Mouse (Mus musculus): Measurements from ENCODE around the gene 6820408C15Rik. TPM values are rescaled to one million over a fixed set of nuclear protein-coding genes. Genes with fewer than 3 reads are reported as not detected.

6820408C15Rik gene
- total and polyA plus RNA-seq, 2 experiments from 2014 or later: 2.3 to 6.4 TPM

GRCm38 (mm10) chr2:152490038-152490437 is 74.7 kb downstream of the 6820408C15Rik start, which contains the start of gene Defb22:
Gene Defb22 (minus strand): TSS chr2:152490138.
- no peak within 1 kb of the TSS for H3K4me3 ChIP-seq (ENCODE audit: low read depth, low read length)
- H3K27me3 ChIP-seq (ENCODE audit: insufficient read depth, low read length): no peaks in the 10 kb centered on the region
- TF ChIP-seq CTCF (IDR thresholded peaks at IDR 0.05; ENCODE audit: low read depth): no peak
- DNase-seq (no peak), ATAC-seq (no peak)
- H3K36me3 ChIP-seq (ENCODE audit: insufficient read depth): no peaks in the 10 kb centered on the region
- no peaks in the 10 kb centered on the region for H3K4me1 ChIP-seq (ENCODE audit: insufficient read depth)
- H3K9me3 ChIP-seq (ENCODE audit: low read length): no peaks in the 10 kb centered on the region
- H3K9ac ChIP-seq: no peak within 1 kb of the TSS
- no peak within 1 kb of the TSS for H3K27ac ChIP-seq (ENCODE audit: low read depth, low read length)
- no peak within 1 kb of the TSS for H3K4me2 ChIP-seq (ENCODE audit: low read depth)

- no peak for TF ChIP-seq CTCF (IDR thresholded peaks at IDR 0.05; ENCODE audit: low read depth)
- H3K9me3 ChIP-seq (ENCODE audit: low read length): no peaks in the 10 kb centered on the region
- H3K9ac ChIP-seq: no peak overlapping the region
- H3K27ac ChIP-seq (ENCODE audit: low read depth, low read length): no peak overlapping the region
- H3K27me3 ChIP-seq (ENCODE audit: insufficient read depth, low read length): no peaks in the 10 kb centered on the region
- no peaks in the 10 kb centered on the region for H3K4me1 ChIP-seq (ENCODE audit: insufficient read depth)
- DNase-seq (no peak), ATAC-seq (no peak)
- WGBS: 81% methylated on average over 6 of the region's 6 CpGs
- H3K36me3 ChIP-seq (ENCODE audit: insufficient read depth): no peaks in the 10 kb centered on the region
- H3K4me3 ChIP-seq (ENCODE audit: low read depth, low read length): no peak overlapping the region
- H3K4me2 ChIP-seq (ENCODE audit: low read depth): no peak overlapping the region
Observed at GRCm38 (mm10) chr2:152493151-152493550, 77.8 kb downstream of the 6820408C15Rik start.

Other genes with a start within 250 kb of the 6820408C15Rik start
- 193 and 219 TPM in 2 replicates for gene Csnk2a1, start 188.7 kb upstream of the 6820408C15Rik start, total RNA-seq (2014; rRNA removed)
- 98.1 and 112 TPM in 2 replicates for gene Csnk2a1, start 188.7 kb upstream of the 6820408C15Rik start, polyA plus RNA-seq (2015; fragmentation: Nextera tagmentation; extraction: Ambion mirVana)
- 40.2 and 51.8 TPM in 2 replicates for gene Tbc1d20, start 121.8 kb upstream of the 6820408C15Rik start, total RNA-seq (2014; rRNA removed)
- 24.4 and 27.2 TPM in 2 replicates for gene Tbc1d20, start 121.8 kb upstream of the 6820408C15Rik start, polyA plus RNA-seq (2015; fragmentation: Nextera tagmentation; extraction: Ambion mirVana)
- 105 and 108 TPM in 2 replicates for gene Rbck1, start 82.9 kb upstream of the 6820408C15Rik start, total RNA-seq (2014; rRNA removed)
- gene Rbck1, start 82.9 kb upstream of the 6820408C15Rik start, polyA plus RNA-seq (2015; fragmentation: Nextera tagmentation; extraction: Ambion mirVana): 88.9 and 90.7 TPM in 2 replicates
- 2.0 and 2.2 TPM in 2 replicates for gene Trib3, start 71.6 kb upstream of the 6820408C15Rik start, total RNA-seq (2014; rRNA removed)
- gene Trib3, start 71.6 kb upstream of the 6820408C15Rik start, polyA plus RNA-seq (2015; fragmentation: Nextera tagmentation; extraction: Ambion mirVana): 1.3 and 1.4 TPM in 2 replicates
- 30.9 and 43.7 TPM in 2 replicates for gene Nrsn2, start 38.9 kb upstream of the 6820408C15Rik start, total RNA-seq (2014; rRNA removed)
- gene Nrsn2, start 38.9 kb upstream of the 6820408C15Rik start, polyA plus RNA-seq (2015; fragmentation: Nextera tagmentation; extraction: Ambion mirVana): 32.0 and 52.1 TPM in 2 replicates
- gene Sox12, start 17.5 kb upstream of the 6820408C15Rik start, total RNA-seq (2014; rRNA removed): 47.1 and 47.8 TPM in 2 replicates
- 10.0 and 11.9 TPM in 2 replicates for gene Sox12, start 17.5 kb upstream of the 6820408C15Rik start, polyA plus RNA-seq (2015; fragmentation: Nextera tagmentation; extraction: Ambion mirVana)
- 10.5 and 16.4 TPM in 2 replicates for gene Zcchc3, start 560 bp upstream of the 6820408C15Rik start, total RNA-seq (2014; rRNA removed)
- gene Zcchc3, start 560 bp upstream of the 6820408C15Rik start, polyA plus RNA-seq (2015; fragmentation: Nextera tagmentation; extraction: Ambion mirVana): 13.5 and 15.4 TPM in 2 replicates
- not detected in 2 replicates for gene Defb23, start 49.0 kb downstream of the 6820408C15Rik start, total RNA-seq (2014; rRNA removed)
- not detected in 2 replicates for gene Defb23, start 49.0 kb downstream of the 6820408C15Rik start, polyA plus RNA-seq (2015; fragmentation: Nextera tagmentation; extraction: Ambion mirVana)
- not detected in 2 replicates for gene Defb20, start 61.5 kb downstream of the 6820408C15Rik start, total RNA-seq (2014; rRNA removed)
- not detected in 2 replicates for gene Defb20, start 61.5 kb downstream of the 6820408C15Rik start, polyA plus RNA-seq (2015; fragmentation: Nextera tagmentation; extraction: Ambion mirVana)
- gene Defb22, start 74.6 kb downstream of the 6820408C15Rik start, total RNA-seq (2014; rRNA removed): not detected in 2 replicates
- gene Defb22, start 74.6 kb downstream of the 6820408C15Rik start, polyA plus RNA-seq (2015; fragmentation: Nextera tagmentation; extraction: Ambion mirVana): not detected in 2 replicates
- gene Defb26, start 96.1 kb downstream of the 6820408C15Rik start, total RNA-seq (2014; rRNA removed): not detected in 2 replicates
- gene Defb26, start 96.1 kb downstream of the 6820408C15Rik start, polyA plus RNA-seq (2015; fragmentation: Nextera tagmentation; extraction: Ambion mirVana): not detected in 2 replicates
- gene Defb28, start 102.7 kb downstream of the 6820408C15Rik start, total RNA-seq (2014; rRNA removed): not detected in 2 replicates
- gene Defb28, start 102.7 kb downstream of the 6820408C15Rik start, polyA plus RNA-seq (2015; fragmentation: Nextera tagmentation; extraction: Ambion mirVana): not detected in 2 replicates
- not detected in 2 replicates for gene Defb29, start 124.5 kb downstream of the 6820408C15Rik start, total RNA-seq (2014; rRNA removed)
- not detected in 2 replicates for gene Defb29, start 124.5 kb downstream of the 6820408C15Rik start, polyA plus RNA-seq (2015; fragmentation: Nextera tagmentation; extraction: Ambion mirVana)
- not detected in 2 replicates for gene Gm17416, start 153.8 kb downstream of the 6820408C15Rik start, total RNA-seq (2014; rRNA removed)
- gene Gm17416, start 153.8 kb downstream of the 6820408C15Rik start, polyA plus RNA-seq (2015; fragmentation: Nextera tagmentation; extraction: Ambion mirVana): not detected in 2 replicates
- not detected in 2 replicates for gene Defb21, start 157.2 kb downstream of the 6820408C15Rik start, total RNA-seq (2014; rRNA removed)
- gene Defb21, start 157.2 kb downstream of the 6820408C15Rik start, polyA plus RNA-seq (2015; fragmentation: Nextera tagmentation; extraction: Ambion mirVana): not detected in 2 replicates
- gene Defb19, start 164.7 kb downstream of the 6820408C15Rik start, total RNA-seq (2014; rRNA removed): not detected in 2 replicates
- gene Defb19, start 164.7 kb downstream of the 6820408C15Rik start, polyA plus RNA-seq (2015; fragmentation: Nextera tagmentation; extraction: Ambion mirVana): not detected in 2 replicates
- not detected in 2 replicates for gene Defb45, start 183.8 kb downstream of the 6820408C15Rik start, total RNA-seq (2014; rRNA removed)
- gene Defb45, start 183.8 kb downstream of the 6820408C15Rik start, polyA plus RNA-seq (2015; fragmentation: Nextera tagmentation; extraction: Ambion mirVana): not detected in 2 replicates
- not detected in 2 replicates for gene Defb36, start 188.7 kb downstream of the 6820408C15Rik start, total RNA-seq (2014; rRNA removed)
- not detected in 2 replicates for gene Defb36, start 188.7 kb downstream of the 6820408C15Rik start, polyA plus RNA-seq (2015; fragmentation: Nextera tagmentation; extraction: Ambion mirVana)
- gene Defb25, start 207.5 kb downstream of the 6820408C15Rik start, total RNA-seq (2014; rRNA removed): not detected in 2 replicates
- not detected in 2 replicates for gene Defb25, start 207.5 kb downstream of the 6820408C15Rik start, polyA plus RNA-seq (2015; fragmentation: Nextera tagmentation; extraction: Ambion mirVana)
- 0.46 and 2.7 TPM in 2 replicates for gene Rem1, start 211.4 kb downstream of the 6820408C15Rik start, total RNA-seq (2014; rRNA removed)
- 0.44 and 0.53 TPM in 2 replicates for gene Rem1, start 211.4 kb downstream of the 6820408C15Rik start, polyA plus RNA-seq (2015; fragmentation: Nextera tagmentation; extraction: Ambion mirVana)

All from forebrain, postnatal 0 days (tissue).